Mouse (Mus musculus) gastrocnemius, adult 8-10 months (tissue): ENCODE data around the gene Tmem161a. TPM values are rescaled to one million over a fixed set of nuclear protein-coding genes. Genes with fewer than 3 reads are reported as not detected.

ENCODE experiments used
- DNase-seq, 2 experiments: peaks; one replicate each; pipeline ENCODE4 v3.0.0; 2022; ENCODE audit warnings: low spot score in 2 of 2
- total RNA-seq, 4 experiments: library from RNA; stranded (reverse); gene quantifications; 2 replicates each; pipeline ENCODE4 v1.2.4; 2022

Tmem161a gene
- total RNA-seq, 4 experiments from 2014 or later = 77.0 to 87.6 (median 85.9) TPM

GRCm38 (mm10) chr8:70159211-70159610 lies 12.9 kb upstream of the Tmem161a start:
- DNase-seq = no peak

GRCm38 (mm10) chr8:70160015-70160414 lies 12.1 kb upstream of the Tmem161a start:
- DNase-seq = no peak

- no peak for DNase-seq
These were observed 8.8 kb upstream of the Tmem161a start for GRCm38 (mm10) chr8:70163316-70163715.

DNA sequence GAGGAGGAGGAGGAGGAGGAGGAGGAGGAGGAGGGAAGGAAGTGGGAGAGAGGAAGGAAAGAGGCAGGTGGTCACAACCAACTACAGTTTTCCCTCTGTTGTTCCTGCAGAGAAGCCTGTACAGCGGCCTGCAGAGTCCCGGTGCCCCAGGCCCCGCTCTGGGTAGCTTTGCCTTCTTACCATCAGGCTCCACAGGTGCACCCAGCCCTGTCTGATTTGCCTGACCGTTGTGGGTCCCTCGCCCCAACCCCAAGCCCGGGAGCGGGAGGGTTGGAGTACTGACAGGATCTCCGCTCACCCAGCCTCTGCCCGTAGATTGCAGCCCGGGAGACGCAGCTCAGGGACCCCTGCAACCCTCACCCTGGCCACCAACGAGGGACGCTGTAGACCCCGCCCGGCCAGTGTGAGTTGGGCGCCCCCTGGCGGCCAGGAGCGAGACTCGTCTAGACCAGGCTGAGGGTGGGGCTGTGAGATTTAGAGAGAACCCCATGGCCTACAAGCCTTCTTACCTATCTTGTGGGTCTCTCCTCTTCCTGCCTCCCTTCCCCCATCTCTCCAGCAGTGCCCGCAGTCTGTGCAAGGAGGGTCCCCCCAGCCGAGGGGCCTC lies 5.5 kb upstream of the Tmem161a start:
- DNase-seq = peak; percentile 24 to 39

DNA sequence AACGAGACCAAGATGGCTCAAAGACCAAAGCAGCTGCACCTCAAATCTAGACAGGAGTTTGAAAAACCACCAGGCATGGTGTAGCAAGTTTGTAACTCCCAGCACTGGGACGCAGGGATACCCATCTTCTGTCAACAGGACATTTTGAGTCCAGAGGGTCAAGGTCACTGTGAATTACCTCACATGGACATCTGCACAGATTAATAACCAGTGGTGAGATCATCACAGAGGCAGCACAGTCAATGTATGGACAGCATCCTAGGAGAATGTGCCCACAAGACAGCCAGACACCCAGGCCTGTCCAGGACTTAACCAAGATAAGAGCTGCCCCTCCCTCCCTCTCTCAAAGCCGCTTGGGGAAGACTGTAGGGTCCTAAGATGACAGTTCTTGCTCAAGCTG lies 2.0 kb upstream of the Tmem161a start:
- no peak for DNase-seq

DNA sequence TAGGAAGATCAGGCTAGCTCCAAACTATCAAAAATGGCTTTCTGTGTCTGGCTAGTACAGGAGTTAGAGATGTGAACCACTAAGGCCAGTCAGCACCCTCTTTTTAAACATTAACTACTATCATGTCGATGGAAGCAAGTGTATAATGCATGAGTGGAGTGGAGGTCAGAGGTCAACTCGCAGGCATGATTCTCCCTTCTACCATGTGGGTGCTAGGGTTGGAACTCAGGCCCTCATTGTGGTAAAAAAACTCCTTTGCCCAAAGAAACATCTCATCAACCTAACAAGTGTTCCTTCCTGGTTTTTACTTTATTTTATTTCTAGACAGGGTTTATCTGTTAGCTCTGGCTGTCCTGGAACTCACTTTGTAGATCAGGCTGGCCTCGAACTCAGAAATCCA lies 1.4 kb upstream of the Tmem161a start:
- no peak for DNase-seq

- no peak for DNase-seq
These were observed 916 bp upstream of the Tmem161a start for GRCm38 (mm10) chr8:70171240-70171639.

DNA sequence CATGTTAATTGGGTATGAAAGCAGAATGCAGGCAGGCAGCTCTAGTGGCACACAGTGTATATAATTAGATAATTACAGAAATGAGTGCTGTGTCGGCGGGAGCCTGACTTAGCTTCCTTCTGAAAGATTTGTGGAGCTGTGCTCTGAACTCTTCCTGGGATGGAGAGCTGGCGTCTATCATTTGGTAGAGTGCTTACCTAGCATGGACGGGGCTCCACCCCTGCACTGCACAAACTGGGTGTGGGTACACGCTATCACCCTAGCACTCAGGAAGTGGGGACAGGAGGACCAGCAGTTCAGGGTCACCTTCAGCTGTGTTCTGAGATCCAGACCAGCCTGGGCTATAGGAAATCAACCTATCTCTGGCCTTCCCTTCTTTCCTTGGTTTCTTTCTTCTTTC lies 1.2 kb downstream of the Tmem161a start:
- DNase-seq = no peak

DNA sequence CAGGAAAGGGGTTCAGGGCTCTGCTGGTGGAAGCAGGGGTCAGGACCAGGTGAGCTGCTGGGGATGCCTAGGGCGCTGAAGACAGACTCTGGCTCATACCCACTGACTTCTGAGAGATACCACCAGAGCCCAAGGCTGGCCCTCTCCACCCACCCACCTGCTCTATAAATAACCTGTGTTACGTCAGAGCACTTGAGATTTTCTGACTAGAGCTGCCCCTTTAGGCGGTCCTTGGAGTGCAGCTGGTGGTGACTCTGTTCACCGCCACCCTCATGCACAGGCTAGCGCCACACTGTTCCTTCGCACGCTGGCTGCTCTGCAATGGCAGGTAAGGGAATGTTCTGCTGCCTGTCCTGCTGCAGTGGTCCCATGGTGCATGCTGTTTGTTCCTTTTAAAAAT lies 1.9 kb downstream of the Tmem161a start:
- DNase-seq = no peak

DNA sequence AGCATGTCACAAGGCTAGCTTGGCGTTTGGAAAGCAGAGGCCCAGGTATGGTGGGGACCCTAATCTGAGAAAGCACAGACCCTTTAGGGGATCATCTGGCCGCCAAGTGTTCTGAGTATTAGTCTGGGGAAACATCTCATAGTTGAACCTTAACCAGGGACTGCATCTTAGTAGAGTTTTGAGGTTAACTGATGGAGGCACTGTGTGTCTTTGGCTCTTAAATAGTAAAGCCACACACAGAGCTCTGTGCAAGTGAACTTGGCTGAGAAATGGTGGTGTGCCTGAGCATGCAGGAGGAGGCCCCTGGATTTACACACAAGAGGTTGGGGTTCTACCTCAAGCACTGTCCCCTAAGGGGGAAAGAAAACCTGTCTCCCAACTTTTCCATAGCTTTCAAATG lies 6.1 kb downstream of the Tmem161a start:
- no peak for DNase-seq

- DNase-seq = no peak
These were observed 6.9 kb downstream of the Tmem161a start for GRCm38 (mm10) chr8:70179082-70179481.

DNA sequence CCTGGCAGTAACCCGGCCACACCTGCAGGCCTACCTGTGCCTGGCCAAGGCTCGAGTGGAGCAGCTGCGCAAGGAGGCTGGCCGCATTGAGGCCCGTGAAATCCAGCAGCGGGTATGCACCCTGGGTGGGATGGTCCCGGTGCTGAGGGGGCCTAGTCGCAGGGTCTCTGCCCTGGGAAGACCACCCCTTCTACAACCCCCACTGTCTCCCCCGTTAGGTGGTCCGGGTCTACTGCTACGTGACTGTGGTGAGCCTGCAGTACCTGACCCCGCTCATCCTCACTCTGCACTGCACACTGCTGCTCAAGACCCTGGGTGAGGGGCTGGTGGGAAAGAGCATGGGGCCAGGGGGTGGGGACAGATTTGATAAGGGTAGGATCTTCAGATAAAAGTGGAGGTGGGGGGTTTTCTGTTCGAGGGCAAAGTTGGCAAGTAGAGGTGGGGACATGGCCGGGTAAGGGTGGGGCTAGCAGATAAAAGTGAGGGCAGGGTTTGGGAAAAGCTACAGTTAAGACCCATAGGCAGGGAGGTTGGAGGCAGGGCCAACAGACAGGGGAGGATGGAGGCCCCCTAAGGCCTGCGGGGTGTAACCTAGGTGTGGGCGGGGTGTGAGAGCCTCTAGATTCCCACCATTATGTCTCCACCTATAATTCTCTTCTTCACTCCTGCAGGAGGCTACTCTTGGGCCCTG lies 9.2 kb downstream of the Tmem161a start:
- DNase-seq = no peak

- DNase-seq = no peak
These were observed 9.7 kb downstream of the Tmem161a start for GRCm38 (mm10) chr8:70181903-70182252.

DNA sequence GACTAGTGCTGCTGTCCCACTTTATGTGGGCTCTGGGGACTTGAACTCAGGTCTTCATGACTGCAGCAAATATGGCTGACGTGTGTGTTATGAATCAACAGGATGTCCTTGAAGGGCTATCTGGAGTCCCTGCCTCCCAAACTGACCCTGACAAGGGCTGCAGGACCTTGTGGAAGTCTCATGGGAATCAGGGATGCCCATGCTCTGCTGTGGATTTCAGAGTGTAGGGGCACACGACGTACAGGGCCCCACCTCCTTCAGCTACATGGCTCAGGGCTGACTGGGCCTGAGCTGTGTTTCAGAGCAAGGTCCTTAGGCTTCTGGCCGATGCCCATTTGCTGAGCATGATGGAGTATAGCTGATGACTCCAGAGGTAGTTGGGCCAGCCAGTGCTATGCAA lies 11.0 kb downstream of the Tmem161a start:
- no peak for DNase-seq

GRCm38 (mm10) chr8:70188707-70189106 lies 16.6 kb downstream of the Tmem161a start:
- no peak for DNase-seq

- no peak for DNase-seq
These were observed 21.1 kb downstream of the Tmem161a start for GRCm38 (mm10) chr8:70193238-70193637.

GRCm38 (mm10) chr8:70194191-70194590 lies 22.0 kb downstream of the Tmem161a start:
- no peak for DNase-seq

- DNase-seq = no peak
These were observed 23.6 kb downstream of the Tmem161a start for GRCm38 (mm10) chr8:70195762-70196161.

- no peak for DNase-seq
These were observed 25.4 kb downstream of the Tmem161a start for GRCm38 (mm10) chr8:70197603-70198002.

DNA sequence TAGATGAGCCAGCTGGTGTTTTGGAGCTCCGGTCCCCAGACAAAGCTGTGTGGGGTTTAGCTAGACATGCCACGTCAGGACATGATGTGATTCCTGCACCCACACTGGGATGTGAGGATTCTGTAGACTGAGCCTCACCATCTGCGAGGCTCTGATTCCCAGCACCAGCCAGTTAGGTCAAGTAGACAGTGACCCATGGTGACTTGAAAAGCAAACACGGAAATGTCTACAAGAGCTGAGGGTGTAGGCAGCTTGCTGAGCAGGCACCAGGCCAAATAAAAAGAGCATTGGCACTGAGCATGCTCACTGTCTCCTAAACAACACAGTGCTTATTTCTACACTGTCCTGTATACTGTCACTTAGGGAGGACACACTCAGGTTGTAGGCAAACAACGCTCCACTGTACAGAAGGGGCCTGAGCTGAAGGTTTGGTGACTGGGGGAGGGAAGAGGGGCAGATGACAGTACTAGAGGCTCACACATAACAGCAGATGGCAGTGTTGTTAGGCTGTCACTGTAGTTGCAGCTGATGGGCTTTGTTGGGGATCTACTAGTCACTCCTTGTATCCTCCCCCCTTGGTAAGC lies 28.0 kb downstream of the Tmem161a start:
- DNase-seq = no peak

DNA sequence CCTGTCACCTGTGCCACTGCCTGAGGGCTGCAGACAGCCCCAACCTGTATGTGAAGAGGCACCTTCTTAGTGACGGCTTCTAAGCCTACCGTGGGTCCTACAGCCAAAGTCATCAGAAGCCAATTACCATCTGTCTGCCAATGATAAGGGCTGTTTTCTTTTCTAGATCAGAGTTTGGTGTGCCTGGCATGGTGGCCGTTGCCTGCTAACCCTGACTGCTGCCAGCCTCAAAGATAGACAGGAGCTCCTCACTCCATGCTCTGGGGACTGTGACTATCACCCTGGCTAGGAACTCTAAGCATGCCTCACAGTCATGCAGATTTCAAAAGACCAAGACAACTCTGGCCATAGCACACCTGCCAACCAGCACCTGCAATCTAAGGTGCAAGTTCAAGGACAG lies 29.3 kb downstream of the Tmem161a start:
- DNase-seq = no peak

DNA sequence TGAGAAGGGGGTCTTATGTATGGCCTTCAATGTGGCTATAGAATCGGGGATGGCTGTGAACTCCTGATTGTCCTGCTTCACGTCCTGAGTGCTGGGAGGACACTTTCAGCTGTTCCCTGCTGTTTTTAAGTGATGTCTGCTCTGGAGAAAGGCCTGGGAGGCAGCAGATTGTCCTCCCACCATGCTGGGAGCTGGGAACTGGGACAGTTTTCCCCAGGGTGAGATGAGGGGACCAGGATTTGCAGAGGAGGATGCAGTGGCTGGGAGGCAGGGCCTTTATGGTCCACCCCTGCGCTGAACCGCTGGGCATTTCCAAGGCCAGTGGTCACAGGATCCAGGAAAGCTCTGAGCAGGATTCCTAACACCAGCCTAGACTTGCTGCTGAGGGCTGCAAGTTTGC lies 30.9 kb downstream of the Tmem161a start:
- DNase-seq = no peak

DNA sequence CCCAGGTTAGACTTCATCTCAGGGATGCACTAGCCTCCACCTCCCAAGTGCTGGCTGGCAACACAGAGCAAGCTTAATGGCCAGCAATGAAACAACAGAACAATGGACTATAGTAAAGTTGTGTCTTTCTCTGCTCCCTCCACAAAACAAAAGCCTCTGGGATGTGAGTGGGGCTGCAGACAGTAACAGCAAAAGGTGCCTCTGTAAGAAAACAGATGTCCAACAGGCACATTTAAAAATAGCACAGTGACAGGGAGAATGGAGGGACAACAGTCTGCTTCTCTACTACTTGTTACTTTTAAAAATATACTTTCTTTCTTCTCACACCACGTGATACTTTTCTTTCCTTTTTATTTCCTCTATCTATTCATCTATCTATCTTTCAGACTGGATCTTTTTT lies 32.6 kb downstream of the Tmem161a start:
- DNase-seq = no peak
